Mouse (Mus musculus) lung, postnatal 10 days (tissue): Measurements from ENCODE around the gene Gab3.
"Not testable (repeated sequence)": the region's sequence is repeated elsewhere in the genome, so short reads cannot be mapped to it uniquely, and the experiment has no call there.

ENCODE experiments used
- DNase-seq: peaks from one replicate; pipeline ENCODE4 v3.0.0; 2021

The Gab3 gene

DNA sequence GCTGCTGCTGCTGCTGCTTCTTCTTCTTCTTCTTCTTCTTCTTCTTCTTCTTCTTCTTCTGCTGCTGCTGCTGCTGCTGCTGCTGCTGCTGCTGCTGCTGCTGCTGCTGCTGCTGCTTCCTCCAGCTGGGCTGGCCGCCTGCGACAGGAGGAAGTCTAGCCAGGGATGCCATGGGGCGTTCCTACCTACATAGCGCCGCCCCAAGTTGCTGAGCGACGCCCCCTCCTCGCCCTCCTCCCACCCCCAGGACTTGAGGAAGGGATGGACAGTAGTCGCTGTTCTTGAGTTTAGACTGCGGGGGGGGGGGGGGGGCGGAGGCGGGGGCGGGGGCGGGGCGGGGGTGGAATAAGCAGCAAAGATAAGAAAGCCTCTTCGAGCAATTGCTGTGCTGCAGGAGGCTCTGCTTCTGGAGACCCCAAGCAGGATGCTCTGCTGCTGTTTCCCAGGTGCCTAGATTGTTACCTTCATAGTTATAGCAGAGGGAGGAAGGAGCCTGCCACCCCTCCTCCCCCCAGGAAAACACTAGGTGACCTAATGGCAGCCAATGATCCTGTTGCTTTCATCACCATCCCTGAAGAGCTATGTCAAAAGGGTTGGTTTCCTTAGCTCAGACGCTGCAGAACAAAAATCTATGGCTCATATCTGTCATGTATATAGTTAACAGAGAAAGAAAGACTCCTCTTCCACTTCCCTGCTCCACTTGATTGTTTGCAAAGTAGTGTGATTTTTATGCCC, at the start of gene Gab3:
Gene Gab3 (minus strand): TSS at position 685 of the 735 bp plus-strand sequence.
- DNase-seq = peak; percentile 76

DNA sequence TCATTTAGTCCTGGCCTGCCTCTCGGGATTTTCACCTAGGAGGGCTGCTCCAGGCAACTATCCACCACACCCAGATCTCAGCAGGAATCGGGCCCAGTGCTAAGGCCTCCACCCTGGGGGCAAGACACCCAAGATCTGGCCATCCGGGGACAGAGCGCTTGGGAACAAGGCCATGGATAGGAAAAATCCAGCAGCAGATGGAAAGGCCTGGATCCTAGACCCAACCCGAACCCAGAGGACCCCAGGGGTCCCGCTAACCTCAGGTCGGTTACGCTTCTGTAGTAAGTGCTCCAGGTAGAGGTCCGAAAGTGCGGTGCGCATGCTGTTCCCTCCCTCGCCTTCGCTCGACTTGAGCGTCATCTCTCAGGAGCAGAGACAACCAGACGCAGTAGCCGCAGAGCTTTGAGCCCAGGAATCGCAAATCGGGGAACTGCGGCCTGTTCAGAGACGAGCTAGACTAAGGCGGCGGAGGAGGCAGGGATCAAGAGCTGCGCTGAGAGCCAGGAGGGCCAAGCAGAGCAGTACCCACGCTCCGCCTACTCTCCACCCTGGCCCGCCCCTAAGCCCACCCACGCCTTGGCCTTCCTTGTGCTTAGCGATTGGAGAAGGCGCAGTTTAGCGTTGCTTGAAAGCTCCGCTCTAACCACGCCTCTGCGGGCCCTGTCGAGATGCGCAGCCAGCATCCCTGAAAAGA, 45.4 kb upstream of the Gab3 start, which contains the start of gene Mpp1:
Gene Mpp1 (minus strand): TSS at position 550 of the 694 bp plus-strand sequence.
- DNase-seq = peak; percentile 91

DNA sequence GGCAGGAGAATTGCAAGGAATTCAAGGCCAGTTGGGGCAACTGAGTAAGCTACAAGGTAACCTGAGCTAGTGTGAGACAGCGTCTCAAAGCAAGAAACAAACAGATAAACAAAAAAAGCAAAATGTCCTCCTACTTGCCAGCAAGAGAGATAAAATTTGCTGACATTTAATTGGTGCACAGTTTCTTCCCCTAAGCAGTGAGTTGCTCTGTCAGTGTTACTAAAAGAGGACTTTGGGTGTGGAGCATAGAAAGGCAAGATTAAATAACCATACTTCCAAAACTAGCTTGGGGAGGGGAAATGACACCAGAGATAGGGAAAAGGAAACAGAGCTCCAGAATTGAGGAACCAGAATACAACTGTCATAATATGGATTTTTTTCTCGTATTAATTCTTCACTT, 44.2 kb upstream of the Gab3 start:
- no peak for DNase-seq

DNA sequence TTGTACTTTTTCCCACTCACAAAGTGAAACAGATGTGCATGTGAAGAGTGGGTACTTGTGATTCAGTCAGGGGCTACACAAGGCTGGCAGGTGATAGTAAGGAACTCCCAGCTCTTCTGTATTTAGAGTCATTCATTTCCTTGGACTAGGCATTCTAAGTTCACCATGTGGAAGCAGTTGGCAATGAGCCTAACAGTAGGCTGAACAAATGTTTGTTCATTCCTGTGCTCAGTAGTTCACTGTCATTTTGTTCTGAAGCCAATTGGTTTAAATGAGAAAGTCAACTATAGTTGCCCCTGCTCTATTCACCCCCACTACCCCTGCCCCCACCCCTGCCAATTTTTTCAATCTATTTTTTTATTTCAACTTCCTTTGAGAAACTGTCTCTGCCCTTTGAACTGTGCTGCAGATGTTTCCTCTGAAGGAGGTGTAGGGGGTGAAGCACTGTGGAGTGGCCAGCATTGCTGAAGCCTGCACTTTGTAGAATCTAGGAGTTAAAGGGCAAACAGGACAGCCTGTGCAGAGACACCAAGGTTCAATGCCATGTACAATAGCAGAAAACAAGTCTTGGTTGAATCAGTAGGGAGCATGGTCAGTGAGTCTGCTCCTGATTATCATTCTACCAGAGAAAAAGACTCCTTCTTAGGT, 43.2 kb upstream of the Gab3 start:
- peak; percentile 6 for DNase-seq

DNA sequence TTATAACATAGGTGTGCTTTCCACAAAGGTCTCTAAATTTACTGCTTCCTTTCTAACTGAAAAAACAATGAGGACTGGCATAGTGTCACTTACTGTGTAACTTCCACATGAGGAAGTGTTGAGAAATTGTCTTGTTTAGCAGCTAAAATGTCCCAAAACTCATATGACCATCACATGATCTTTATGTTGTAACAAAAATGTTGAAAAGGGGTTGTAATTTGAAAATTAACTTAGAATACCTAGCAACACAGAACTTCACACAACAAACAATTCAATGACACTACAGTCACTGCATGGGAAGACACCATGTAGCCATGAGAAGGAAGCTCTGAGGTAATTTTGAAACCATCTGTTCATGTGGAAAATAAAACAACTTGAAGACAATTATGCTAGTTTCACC, 41.6 kb upstream of the Gab3 start:
- no peak for DNase-seq

DNA sequence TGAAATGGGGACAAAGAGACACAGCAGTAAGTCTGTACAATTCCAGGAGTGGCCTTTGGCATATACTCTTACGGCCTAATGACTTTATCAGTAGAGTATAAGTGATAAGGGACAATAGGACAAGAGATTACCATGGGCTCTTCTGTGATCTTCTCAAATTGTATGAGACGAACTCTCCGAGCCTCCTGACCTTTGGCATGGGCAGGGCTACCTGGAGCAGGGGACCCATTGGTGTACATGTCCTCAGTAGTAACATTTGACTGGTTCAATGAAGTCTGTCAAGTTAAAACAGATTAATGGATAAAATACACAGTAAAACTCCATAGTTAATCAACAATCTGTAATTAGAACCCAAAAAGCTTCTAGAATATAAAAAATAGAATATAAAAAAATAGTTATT, 40.3 kb upstream of the Gab3 start:
- no peak for DNase-seq

DNA sequence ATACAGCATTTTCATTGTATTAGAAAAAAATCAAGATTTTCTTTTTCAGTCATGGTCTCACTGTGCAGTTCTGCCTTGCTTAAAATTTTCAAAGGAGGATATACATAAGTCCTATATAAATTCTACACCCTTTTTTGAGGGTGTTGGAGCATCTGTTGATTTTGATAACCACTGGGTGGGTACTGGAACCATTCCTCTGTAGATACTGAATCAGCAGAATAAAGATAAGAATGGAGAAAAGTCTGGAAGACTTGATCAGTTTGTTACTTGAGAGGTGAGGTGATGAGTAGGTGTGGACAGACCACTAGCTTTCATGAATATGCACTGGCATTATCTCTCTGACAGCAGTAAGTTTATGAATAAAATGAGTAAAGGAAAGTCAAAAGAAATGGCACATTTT, 30.3 kb upstream of the Gab3 start:
- DNase-seq = no peak

DNA sequence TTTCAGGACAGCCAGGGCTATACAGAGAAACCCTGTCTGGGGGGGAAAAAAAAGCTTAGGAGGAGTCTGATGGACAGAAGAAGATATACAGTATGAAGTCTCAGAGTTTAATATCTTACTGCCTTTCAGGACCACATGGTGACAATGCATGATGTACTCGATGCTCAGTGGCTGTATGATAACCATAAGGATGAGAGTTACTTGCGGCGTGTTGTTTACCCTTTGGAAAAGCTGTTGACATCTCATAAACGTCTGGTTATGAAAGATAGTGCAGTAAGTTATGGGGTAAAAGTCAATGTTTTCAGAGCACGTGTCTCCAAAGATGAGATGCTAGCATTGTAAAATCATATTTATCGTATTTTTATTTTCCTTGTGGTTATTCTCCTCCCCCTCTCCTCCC, 17.0 kb upstream of the Gab3 start:
- DNase-seq = no peak

DNA sequence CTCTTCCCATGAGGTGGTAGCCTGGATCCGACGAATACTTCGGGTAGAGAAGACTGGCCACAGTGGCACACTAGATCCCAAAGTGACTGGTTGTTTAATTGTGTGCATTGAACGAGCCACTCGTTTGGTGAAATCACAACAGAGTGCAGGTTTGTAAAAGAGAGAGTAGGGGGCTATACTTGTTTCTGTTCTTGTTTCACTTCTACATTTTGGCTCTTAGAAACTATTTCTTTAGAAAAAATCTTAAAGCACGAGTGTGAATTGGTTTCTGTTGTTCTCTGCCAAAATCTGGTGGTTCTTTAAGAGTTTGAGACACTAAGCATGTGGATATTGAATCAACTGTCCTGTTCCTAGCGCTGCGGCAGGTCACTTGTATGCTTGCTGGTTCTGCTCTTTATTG, 13.5 kb upstream of the Gab3 start:
- no peak for DNase-seq

DNA sequence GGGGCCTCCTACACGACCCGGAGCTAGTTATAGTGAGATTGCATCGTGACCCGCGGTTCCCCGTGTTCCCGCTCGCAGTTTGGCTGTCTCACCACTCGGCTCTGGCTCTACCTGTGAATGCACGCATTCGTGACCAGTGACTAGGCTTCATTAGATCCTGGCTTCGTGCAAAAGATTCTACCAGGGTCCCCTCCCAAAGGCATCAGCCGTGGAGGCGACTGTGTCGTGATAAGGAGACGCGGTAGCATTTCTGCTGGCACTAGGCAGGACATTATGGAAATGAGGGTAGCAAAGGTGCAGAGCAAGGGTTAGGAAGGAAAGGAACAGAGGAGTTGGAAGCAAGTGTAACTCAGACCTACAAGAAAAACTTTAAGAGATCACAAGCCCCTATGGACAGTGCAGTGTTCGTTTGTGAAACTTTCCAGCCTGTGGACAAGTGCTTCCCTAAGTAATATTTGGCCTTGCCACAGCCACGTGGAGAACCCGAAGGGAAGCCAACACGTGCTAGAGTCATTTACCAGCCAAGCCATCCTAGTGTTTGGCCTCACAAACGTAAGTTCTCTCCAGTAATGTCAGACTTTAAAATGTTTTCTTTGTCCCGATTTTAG, 11.0 kb upstream of the Gab3 start:
- DNase-seq = peak; percentile 1

DNA sequence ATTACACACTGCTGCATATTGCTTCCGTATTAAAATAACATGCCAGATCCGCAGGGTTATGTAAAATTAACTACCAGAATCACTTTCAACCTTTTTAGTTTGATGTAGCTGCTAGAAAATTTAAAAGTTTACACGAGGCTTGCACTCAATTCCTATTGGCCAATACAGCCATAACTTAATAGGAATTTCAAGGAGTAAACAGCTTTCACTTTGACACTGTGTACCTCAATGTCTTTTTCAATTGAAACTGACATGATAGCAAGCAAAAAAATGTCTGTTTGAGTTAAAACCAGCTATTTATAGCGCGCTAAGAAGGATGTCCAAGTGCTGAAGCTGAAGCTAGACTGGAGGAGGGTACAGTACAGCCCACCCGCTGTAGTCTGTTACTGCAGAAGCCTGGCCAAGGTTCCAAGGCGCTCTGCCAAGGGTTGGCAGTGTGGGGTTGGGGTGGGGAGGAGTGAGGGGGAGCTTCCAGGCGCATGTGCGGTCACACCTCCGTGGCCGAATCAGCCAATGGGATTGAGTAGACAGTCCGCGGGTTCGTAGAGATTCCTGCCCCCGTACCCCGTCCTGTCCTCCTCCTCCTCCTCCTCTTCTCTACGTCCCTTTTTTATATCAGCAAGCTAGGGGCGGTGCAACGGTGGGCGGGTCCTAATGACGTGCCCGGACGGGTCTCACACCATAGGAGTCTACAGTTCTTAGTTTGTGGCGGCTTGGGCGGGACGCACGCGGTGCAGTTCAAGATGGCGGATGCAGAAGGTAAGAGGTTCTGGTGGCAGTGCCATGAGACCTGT, 10.3 kb upstream of the Gab3 start, which contains the start of gene Dkc1:
Gene Dkc1 (plus strand): TSS at position 486 of the 794 bp plus-strand sequence.
- peak; percentile 95 for DNase-seq

DNA sequence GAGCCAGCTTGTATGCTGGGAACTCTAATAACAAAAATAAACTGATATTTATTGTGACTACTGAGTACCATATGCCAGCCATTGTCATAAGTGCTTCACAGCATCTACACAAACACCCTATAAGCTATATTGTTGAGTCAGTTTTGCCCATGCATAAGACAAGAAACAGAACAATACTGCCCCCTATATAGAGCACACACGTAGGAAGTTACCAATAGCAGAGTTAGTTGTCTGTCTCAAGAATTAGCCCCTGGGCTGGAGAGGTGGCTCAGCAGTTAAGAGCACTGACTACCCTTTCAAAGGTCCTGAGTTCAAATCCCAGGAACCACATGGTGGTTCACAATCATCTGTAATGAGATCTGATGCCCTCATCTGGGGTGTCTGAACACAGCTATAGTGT, 396 bp upstream of the Gab3 start:
- no peak for DNase-seq

DNA sequence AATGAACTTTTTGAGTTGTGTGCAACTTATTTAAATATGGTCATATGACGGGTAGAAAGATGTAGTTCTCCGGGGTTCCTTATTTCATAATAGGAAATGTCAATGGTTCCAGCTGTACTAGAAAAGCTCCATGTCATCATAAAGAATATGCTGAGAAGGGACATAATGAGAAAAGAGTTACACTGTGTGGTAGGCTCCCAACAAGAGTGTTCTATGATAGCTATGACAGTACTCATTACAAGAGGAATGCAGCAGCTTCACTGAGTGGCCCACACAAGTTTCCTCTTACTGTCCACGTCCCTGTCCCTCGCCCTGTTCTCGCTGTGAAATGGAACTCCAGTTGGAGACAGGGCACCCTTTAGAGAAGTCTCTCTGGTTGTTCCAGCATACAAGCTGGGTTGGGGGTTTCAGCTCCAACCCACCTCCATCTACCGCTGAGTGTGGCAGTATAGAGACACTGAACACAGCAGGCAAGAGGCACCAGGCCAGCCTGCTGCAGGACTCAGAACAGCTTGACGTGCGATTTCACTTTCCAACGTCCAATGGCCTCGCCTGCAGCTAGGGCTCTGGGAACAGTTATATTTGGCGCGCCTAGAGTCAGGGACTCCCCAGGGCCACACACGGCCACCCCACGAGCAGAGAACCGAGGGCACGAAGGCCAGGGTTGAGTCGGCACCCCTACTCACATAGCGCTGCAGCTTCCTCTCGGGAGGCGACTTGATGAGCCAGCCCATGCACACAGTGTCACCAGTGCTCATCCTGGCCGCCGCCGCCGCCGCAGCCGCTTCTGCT, 1.1 kb downstream of the Gab3 start:
- peak; percentile 5 for DNase-seq

DNA sequence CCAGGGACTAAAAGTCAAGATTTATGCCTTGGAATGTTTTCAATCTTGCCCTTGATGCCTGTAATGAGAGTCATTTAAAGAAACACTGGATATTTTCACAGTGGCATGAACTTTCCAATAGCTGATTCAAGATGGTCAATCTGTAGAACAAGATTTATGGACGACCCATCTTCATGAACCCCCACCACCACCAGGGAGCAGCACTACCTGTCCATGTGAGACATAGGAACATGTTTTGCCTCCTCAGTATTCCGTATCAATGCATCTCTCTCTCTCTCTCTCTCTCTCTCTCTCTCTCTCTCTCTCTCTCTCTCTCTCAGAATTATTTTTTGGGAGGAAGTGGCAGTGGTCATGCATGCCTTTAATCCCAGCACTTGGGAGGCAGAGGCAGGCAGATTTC, 2.9 kb downstream of the Gab3 start:
- peak; percentile 14 for DNase-seq

DNA sequence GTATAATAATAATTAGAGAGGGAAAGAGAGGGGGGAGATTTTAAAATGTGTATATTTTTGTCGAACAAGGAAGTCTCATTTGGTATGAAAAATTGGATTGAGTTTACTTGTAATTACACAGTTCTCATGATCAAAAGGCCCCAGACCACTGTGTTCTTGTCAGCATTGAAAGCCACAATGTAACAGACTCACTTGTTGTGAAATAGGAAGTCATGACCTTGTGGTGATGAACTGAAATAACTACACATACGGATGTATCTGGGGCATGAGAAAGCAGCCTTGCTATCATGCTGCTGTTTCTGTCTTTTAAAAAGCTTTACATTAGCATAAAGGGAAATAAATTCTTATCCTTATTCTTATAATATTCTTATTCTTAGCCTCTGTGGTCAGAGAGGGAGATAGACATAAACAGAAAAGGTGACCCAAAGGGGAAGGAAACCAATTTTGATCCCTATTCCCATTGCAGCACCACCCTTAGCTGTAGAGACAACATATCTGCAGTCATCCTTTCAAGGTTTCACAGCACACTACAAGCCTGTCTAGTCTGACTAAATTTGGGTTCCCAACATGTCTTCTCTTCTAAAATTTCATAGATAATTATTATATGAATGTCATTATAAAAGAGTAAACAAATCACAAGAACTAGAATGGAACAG, 29.0 kb downstream of the Gab3 start:
- DNase-seq = no peak

DNA sequence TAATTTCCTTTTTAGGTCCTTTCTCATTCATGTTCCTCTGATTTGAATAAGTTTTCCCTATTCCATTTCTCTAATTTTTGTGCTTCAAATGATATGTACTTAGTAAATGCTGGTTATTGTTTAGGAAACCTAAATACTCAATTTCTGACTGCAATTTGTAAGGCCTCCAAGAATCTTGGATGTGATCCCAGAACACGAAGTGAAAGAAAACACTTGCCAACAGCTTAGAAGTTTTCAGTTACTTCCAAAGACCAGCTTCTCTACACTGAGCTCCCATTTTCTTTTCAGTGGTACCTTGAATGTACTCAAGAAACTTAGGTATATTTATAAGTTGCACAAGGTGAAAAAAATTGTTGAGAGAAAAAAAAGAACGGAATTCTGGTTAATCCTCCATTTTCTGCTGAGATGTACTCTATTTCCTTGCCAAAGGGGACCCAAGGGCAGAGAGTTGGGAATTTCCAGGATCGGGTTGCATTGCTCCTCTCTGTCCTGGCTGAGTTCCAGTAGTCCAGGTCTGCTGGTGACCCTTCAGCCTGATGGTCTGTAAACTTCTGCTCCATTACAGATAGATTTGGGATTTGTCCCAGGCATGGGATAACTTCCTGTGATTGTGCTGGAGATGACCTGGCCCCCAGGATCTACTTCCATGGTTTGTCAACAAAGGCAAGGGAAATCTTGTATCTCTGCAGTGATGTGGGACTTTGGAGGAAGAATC, 38.2 kb downstream of the Gab3 start:
- DNase-seq = peak; percentile 45

DNA sequence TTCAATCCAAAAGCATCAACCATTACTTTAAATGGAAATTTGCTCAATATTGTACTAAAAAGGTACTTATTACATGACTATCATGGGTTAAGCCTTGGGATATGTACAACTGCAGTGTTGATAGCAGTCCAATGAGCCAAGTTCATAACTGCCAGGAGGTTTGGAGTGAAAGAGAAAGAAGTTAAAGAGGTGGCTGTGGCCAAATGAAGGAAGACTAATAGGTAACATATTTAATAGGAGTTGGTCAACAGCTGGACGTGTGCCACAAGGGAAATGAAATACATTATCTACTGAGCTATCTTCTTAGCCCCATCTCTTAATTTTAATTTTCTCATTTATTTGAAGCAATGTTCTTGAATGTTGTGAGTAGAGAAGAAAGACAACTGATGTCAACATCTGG, 39.3 kb downstream of the Gab3 start:
- DNase-seq = no peak

DNA sequence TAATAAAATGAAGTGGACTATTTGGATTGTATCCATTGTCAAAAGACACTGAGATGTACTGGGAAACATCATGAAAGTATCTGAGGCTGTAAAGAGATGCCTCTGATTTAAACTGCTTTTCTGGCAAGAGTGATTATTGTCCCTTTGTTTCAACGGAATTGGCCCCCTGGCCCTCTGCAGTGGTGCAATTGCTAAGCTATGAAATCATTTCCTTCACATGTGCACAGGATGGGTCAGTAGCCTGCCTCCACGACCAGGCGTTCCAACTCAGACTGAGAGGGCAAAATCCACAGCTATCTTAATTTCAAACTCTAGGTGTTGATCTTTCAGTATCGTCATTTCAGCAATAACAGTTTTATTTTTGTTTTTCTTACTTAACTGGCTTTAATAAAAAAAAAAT, 40.7 kb downstream of the Gab3 start:
- DNase-seq = peak; percentile 31

DNA sequence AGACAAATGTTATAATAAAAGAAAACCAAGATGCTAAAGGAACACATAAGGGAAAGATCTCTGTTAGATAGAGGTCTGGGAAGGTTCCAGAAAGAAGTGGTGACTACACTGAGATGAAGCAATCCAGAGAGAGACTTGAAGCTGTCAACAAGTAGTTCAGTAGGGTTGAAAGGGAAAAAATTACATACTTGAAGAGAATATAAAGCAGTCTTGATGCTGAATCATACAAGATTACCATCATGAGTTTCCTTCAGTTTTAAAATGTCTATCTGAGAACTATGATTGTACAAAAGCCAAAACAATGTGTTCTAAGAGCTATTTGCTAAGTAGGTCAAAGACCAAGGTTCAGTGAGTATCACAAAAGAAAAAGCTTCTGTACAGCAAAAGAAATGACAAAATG, 48.6 kb downstream of the Gab3 start:
- no peak for DNase-seq

DNA sequence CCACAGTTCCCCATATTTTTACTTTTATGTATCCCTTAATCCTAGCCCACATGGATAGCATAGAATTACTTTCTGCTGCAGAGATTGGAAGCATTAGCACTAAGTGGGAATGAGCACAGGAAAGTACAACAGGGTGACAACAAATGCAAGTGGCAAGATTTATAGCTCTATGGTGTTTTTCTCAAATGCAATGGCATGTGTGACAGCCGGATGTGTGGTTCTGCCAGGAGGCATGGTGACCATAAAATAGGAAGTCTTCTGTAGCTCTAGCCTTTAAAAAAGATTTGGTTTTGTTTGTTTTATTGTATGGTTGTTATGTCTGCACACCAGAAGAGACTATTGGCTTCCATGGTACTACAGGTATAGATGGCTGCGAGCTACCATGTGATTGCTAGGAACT, 50.1 kb downstream of the Gab3 start:
- no peak for DNase-seq

DNA sequence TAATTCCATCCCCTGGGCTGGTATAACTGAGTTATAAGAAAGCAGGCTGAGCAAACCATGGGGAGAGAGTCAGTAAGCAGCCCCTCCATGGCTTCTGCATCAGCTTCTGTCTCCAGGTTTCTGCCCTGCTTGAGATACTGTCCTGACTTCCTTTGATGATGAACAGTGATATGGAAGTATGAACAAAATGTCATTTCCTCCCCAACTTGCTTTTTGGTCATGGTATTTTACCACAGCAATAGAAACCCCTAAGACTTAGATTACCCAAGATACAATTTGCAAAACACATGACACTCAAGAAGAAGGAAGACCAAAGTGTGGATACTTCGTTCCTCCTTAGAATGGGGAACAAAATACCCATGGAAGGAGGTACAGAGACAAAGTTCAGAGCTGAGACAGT, 51.2 kb downstream of the Gab3 start:
- DNase-seq = not testable (repeated sequence)
